Mouse (Mus musculus) olfactory bulb, adult 2 months (tissue): ENCODE results near the gene Sod2.

Source experiments
- CTCF ChIP-seq: fragments of 200-500 bp; IDR thresholded peaks from 2 replicates; pipeline ENCODE4 v1.5.1; 2012; ENCODE audit warnings: low read depth, mild to moderate bottlenecking, low read length, moderate library complexity; ENCODE audit not compliant: insufficient read depth
- POLR2A ChIP-seq: fragments of 200-500 bp; IDR thresholded peaks from 2 replicates; pipeline ENCODE4 v1.6.1; 2012; ENCODE audit warnings: mild to moderate bottlenecking, low read depth, low read length, moderate library complexity; ENCODE audit not compliant: insufficient read depth

DNA sequence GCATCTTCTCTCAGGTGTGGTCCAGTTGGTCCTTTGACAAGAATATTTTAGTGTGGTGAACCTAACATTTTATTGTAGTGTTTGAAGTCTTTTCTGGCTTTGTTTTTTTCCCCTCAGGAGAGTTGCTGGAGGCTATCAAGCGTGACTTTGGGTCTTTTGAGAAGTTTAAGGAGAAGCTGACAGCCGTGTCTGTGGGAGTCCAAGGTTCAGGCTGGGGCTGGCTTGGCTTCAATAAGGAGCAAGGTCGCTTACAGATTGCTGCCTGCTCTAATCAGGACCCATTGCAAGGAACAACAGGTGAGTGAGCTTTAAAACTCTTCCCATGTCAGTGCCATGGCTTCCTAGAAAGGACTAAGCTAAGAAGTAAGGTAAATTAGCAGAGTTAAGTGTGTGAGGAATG lies 6.7 kb downstream of the Sod2 start:
- no peak for TF ChIP-seq POLR2A
- TF ChIP-seq CTCF = no peak
